Mouse (Mus musculus) megakaryocyte, embryonic 14.5 days (primary cell): ENCODE measurements at regions not wholly inside any gene's neighbourhood (a gene's known extent, or its start where the extent isn't known, plus 50 kb on each side); places are given as distances from the start of the nearest gene placed in this dataset.

Source experiments
- FLI1 ChIP-seq: IDR thresholded peaks from 2 replicates; pipeline ENCODE4 v1.6.1; 2012; ENCODE audit warnings: low read length, inconsistent platforms, mixed read lengths
- GATA1 ChIP-seq: IDR thresholded peaks from 3 replicates; pipeline ENCODE4 v1.6.1; 2012; ENCODE audit warnings: mixed read lengths, low read length, inconsistent platforms, borderline replicate concordance

- TF ChIP-seq GATA1 (no peak), FLI1 (no peak)
These were observed 356.3 kb upstream of the Lmcd1 start for GRCm38 (mm10) chr6:111917248-111917721.
